Mouse (Mus musculus) megakaryocyte-erythroid progenitor cell, adult 5-6 weeks (primary cell): ENCODE data around the gene Ncor2. TPM values are rescaled to one million over a fixed set of nuclear protein-coding genes. Genes with fewer than 3 reads are reported as not detected.

Experiments
- ATAC-seq: replicated peaks from 2 replicates; pipeline ENCODE4 v1.8.0; 2016; ENCODE audit warnings: mild to moderate bottlenecking, inconsistent platforms; ENCODE audit not compliant: severe bottlenecking, poor library complexity, low FRiP score, low TSS enrichment
- total RNA-seq, 2 experiments: library from RNA; stranded (forward) in 1 of 2; stranded (reverse) in 1 of 2; fragments of 200-1000, 215-1000 nt in 1 of 2; fragments of >200 nt in 1 of 2; fragmentation: Nextera tagmentation in 1 of 2; gene quantifications; 2 replicates each; pipeline ENCODE4 v1.2.3; 2014 to 2017

Gene Ncor2
- total RNA-seq, 2 experiments from 2014 or later: 6.7 to 48.7 TPM

DNA sequence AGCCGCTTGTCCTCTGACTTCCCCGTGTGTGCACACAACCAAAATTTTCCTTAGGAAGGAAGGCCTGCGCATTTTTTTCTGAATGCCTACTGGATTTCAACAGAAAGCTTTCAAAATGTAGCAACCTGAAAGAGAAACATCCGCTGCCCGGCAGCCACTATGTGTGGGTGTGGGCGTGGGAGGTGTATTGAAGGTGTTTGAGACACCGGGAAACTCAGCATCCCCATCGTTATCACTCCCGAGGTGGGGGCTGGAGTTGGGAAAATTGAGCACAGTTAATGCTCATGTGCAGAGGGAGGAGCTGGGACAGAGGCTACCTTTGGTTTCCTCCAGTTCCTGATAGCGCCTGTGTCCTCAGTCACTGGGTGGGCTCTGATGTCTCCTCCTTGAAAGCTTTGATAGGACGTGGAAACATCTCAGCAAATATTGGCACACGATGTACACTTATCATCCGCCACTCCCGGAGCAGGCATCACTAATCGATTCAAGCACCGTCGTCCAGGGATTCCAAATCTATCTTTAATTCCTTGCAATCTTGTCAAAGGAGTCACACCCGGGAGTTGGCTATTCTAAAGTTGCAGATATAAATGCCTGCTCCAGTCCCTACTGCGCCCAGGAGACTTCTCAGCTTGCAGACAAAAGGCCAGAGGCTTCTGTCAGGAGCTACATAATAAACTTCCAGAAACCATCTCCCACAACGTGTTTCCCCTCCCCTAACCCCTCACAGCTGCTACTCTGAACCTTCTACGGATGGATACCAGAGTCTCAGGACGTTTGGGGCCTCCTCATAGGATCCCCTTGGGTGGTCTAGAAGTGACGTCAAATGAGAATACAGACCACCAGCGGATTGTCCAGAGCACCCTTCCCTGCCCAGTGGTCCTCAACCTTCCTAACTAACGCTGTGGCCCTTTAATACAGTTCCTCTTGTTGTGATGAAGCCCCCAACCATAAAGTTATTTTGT is 14.7 kb upstream of the Ncor2 start:
- ATAC-seq: no peak

DNA sequence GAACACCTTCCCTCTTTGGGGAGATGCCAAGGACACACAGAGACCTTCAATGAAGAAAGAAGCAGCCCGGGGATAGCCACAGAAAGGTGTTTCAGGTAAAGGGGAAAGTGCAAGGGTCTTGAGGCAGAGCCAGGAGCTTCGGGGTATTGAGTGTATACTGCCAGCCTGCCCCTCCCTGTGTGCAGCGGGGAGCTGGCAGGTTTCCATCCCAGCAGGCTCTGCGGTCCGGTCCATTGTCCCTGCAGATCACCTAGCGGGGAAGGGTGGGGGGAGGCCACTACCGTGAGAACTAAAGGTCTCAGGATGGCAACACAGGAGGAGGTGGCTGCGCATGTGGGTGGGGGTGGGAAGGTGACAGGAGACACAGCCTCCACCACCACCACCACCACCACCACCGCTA is 12.6 kb upstream of the Ncor2 start:
- ATAC-seq: no peak

DNA sequence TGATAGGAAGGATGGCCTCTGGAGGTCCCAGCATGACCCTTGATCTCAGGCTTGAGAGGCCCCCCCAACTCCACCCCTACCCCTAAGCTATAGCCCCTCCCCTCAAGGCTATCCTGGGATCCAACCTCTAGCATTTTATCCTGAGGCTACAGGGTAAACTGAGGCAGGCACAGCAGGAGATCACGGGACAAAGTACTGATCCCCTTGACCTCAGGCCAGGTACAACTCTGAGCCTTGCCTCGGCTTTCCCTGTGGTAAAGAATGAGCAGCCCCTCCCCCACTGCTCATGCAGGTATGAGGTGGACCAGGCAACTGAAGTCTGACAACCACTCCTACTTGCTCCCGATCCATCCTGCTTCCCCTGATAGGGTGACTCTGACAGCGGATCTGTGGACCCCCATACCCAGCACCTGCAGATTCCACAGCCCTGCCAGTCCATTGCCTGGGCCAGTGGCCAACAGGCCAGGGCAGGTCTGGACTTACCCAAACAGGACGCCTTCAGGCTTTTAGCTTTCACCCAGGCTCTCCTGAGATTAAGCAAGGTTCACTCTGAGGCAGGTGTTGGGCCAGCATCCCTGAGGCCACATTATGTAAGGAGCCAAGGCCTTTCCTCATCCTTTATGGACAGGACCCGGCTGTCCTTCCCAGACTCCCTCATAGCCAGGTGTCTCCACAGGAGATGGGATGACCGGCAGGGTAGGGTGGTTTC is 11.2 kb upstream of the Ncor2 start:
- no peak for ATAC-seq

DNA sequence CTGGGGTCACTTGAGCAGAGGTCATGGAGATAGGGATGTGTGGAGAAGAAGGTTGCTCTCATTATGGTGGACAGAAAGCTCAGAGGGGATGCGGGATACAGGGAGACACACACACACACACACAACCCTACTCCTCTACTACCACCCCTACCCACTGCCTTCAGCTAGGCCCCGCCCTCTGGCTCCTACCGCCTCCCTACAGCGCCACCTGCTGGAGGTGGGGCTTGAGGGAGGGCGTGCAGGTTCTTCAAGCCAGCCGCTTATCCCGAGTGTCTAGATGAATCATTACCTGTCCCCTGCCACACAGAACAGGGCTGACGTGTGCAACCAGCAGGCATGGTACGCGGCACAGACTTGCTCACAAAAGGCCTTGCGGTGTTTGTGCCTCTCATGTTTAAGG is 10.6 kb upstream of the Ncor2 start:
- peak; percentile 84 for ATAC-seq

DNA sequence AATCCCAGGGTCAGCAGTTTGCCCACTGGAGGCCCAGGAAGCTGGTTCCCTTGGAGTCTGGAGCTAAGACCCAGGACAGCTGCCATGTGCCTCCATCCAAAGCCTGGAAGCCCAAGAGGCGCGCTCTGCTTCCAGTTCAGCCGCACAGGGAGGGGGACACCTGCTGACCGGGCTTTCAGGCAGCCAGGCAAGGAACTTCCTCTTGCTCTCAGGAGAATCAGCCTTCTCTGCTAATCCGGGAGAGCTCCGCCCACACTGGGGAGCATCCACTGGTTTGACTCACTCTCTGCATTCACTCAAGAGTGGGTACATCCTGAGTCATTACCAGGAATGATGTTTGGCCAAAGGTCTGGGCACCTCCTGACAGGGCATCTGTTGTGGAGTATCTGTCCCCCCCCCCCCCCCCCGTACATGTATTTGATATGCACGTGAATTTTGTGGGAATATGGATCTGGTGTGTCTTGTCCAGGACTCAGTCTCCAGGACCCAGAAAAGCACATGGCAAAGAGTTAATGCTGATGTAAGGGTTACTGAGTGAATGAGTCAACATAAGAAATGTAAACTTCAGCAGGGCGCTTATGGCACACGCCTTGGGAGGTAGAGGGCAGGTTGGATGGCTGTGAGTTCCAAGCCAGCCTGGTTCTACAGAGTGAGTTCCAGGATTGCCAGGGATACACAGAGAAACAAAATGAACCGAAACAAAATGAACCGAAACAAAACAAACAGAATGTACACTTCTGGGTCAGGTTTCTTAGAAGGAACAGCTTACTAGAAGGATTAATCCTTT is 10.0 kb upstream of the Ncor2 start:
- ATAC-seq: no peak

DNA sequence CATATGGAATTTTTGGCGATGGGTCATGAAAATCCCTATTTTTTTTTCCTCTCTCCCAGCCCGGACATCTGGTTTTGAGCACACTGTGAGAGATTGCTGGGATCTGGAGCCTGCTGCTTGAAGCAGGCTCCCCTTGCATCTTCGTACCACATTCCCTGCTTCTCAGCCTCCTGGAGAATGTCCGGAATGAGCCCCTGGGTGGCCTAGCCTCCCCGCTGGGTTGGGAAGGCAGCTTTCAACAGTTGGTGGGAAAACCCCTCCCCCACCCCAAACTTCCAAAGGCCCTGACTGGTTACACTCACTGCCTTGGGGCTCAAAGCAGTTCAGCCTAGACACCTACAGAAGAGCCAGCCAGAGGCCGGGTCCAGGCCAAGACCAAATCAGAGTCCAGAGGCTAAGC is 5.8 kb upstream of the Ncor2 start:
- no peak for ATAC-seq

DNA sequence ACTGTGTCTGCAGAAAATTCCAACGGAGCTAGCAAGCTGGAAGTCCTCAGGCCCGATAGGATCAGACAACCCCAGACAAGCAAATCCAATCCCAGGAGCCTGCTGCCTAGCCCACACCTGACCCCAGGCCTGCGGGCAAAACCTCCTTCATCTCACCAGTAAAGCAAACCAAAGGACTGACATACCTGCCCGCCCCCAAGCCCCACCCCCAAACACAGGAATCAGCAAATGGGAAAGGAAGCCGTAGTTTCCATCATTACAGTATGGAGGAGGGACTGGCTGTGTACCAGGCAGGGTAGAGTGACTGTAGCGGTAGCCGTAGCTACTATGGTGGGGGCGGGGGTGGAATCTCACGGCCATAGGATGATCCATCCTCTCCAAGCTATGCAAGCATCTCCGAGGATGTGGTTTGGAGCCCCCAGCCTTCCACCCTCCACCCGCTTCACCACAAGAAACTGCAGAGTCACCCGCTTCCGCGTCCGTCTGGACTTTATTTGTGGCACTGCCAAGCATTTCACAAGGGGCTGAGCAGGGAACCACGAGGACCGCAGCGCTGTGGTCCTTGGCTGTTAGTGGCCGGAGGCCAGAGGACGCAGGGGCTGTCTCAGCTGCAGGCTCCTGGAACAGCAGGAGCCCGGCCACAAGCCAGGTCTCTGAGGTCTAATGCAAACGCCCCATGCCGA is 4.4 kb upstream of the Ncor2 start:
- 0 out of 2 replicates have a peak, but pooled peaks have one; percentile 14 for ATAC-seq

DNA sequence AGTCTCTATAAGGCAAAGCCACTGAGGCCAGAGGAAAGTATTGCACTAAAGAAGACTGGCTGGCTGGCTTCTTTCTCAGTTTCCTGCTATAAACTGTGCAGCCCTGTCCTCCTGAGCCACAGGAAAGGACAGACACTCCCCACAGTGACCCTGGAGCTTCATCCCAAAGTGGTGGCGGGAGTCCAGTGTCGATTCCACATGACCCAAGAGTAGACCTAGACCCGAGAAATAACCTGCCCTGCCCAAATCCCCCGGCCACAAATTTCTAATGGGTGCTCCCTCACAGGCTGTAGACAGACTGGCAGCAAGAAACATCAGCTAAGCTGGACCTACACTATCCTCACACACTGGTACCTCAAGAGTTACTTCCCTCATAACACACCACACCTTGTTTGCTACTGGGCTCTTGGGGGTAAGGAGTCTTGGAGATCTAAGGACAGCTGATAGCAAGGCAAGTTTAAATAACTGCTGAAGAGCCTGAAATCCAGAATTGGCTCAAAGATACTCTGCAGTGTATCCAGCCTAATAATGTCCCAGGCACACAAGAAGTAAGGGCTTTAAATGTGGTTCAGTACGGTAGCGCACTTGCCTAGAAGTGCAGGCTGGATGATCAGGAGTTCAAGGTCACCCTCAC is 1.7 kb upstream of the Ncor2 start:
- no peak for ATAC-seq

DNA sequence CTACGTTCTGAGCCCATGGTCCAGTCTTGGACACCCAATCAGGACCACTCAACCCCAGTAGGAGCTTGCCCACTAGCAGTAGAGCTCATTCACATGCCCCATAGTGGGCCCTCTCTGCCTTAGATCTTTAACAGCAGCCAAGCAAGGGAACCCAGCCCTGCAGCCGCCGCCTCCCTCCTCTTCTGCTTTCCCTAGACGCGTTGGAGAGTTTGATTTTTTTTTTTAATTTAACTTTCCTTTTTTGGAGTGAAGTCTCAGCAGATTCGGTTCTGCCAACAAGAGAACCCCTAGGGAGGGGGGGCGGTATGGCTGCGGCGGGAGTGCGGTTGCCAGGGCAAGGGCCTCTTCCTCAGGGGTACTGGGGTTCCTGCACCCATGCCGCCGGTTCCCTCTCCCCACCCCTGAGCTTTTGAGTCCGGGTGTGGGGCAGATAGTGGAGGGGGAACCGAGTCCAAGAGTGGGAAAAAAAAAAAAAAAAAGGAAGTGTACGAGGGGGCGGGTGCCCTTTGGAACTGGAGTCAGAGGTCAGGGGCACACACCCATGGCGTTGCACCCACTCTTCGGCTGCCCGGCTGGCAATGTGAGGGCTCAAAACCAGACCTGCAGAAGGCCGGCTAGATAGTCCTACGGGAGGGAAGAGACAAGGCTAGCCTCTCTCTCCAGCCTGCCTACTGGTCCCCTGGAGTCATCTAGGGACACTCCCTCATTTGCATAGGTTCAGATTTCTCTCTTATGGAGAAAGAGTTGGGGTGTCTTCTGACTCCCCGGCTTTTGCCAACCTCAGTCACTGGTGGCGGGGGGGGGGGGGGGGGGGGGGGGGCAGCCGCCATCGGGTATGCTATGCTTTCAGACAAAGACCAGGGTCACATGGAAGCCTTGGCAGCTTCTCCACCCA is 963 bp upstream of the Ncor2 start:
- ATAC-seq: no peak

DNA sequence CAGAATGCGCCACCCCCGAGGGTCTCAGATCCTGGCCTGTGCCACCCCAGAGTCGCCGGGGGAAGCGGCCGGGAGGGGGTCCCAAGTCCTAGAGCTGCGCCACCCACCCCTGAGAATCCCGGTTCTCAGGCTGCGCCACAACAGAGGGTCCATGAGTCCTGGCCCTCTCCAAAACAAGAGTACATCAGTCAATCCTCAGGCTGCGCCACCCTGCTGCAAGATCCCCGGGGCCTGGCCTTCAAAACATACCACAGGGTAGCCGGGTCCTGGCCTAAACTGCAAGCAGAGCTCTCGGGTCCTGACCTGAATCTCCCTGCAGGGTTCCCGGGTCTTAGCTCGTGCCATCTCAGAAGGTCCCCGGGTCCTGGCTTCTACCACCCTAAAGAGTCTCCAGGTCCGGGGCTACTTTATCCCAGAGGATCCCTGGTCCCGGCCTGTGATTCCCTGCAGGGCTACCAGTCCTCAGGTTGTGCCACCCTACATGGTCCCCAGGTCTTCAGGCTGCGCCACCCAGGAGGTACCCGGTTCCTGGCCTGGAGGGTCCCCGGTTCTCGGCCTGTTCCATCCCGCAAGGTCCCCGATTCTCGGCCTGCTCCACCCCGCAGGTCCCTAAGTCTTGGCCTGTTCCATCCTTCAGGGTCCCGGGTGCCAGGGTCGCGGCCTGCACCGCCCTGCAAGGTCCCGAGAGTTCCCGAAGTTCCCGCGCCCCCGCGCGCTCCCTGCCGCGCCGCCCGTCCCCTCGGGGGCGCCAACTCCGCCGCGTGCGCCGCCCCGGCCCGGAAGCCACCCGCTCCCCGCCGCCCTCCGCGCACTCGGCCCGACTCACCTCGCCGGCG is 630 bp downstream of the Ncor2 start:
- peak; percentile 8 for ATAC-seq

DNA sequence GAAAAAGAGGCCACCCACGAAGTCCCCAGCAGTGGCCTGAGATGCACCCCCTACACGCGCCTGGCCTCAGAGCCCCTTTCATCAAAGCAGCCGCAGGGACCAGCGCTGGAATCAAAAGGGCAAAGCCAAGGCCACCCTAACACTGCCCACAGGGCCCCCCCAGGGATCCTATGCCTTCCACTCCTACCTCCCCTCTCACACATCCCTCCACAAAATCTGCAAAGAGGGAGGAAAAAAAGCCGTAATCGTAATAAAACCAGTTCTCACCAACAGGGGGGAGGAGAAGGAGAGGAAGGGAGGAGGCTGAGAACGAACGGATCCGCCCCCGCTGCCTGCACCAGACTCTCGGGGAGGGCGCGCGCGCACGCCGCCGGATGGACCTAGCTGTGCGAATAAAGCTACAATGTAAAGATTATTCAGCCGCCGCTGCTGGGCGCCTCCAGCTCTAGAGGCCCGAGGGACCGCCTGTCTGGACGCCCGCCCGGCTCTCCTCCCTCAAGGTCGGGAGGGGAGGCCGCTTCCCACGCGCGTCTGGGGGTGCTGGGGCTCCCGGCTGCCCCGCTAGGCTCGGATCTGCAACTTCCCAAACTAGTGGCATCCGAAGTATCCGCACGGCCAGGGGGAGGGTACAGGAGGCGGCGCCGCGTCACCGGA is 1.4 kb downstream of the Ncor2 start:
- peak; percentile 82 for ATAC-seq

DNA sequence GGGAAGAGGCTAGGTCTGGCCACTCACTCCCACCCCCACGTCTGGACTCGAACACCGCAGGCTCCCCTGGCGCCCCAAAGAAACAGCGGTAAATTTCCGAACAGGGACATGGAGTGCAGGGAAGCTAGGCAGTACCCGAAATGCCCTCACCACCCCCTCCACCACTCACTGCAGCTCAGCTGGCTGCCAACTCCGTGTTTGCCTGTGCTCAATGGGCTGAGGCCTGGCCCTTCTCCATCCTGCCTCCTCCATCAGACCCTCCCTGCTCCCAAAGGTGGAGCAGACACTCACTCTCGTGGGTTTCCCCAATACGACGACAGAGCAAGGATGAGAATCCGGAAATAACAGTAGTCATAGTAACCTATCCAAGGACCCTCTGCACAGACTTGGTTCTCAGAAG is 2.2 kb downstream of the Ncor2 start:
- no peak for ATAC-seq

DNA sequence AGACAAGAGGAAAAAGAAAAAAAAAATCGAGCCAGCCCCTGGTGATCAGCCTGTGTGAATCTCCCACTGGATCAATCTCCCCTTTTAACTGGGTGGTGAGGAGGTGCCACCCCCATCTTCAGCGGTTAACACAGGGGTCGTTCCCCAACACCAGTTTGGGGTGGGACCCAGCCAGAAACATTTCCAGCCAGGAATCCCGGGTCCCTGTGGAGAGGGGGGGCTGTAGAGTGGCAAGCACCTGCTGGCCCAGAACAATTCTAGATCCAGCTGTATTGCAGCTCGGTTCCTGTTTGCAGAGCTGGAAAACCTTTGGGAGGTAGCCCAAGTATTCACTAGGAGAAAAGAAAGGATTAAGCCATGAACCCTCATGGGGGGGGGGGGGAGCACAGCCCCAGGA is 2.7 kb downstream of the Ncor2 start:
- ATAC-seq: no peak

DNA sequence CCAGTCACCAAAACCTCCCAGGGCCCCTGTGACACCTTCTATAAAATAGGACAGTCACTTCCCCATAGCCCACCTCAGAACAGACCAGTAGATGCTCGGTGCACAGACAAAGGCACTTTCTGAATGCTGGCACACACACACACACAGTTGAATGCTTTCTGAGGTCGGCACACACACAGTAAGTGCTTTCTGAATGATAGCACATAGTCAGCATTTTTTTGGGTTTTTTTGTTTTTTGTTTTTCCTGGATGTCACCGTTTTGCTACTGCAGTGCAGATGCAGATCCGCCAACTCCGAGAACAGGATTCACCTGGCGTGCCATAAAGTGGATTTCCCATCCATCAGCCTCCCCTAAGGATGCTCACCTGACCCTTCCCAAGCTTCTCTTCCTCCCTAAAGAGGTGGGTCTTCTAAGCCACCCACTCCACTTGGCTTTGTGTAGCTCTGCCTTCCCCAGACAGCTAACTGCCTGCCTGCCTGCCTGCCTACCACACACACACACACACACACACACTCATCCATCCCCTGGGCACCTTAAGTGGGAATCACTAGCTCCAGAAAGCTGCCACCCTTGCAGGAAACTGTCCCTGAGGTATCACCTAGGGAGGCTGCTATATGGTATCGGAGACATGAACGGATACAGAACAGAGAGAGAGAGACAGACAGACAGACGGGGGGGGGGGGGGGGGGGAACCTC is 3.2 kb downstream of the Ncor2 start:
- ATAC-seq: no peak

DNA sequence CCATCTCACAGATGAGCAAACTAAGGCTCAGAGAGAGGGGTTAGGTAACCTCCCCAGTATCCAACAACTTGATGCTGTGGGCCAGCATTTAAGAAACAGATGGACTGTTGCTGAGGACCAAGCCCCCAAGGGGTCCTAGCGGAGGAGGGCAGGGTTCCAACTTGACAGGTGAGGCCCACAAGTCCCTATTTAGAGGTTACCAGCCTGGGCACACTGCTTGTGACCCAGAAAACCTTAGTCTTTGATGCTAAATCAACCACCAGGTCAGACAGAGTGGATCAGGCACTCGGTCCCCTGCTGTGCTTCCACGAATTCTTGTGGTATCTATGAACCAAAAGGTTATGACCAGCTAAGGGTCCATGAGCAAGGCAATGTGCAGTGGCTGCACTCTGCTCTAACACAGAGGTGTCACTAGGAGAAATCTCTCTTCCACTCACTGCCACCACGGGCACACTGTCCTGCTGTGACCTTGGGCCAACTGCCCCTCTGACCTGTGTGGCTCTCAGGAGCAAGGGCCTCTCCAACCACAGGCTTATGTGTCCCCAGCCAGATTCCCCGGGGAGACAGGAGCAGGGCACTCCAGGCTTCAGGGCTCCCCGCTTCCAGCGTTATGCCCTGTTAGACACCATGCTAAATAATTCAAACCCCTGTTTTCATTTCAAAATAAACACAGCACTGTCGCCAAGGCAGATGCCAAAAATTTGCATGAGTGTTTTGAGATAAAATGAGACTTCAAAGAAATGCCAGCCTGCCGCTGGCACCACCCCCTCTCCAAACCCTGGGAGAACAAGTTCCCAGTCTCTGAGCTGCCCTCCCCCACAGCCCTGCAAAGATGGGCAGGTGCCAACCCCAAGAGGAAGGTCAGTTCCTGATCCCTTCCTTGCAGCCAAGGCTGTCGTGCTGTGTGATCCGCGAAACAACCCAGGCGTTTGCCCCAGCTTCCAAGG is 4.0 kb downstream of the Ncor2 start:
- no peak for ATAC-seq
